Mouse (Mus musculus): ENCODE results near the gene Snx19. TPM values are rescaled to one million over a fixed set of nuclear protein-coding genes. Genes with fewer than 3 reads are reported as not detected.
A peak's percentile ranks its signal among the peaks of the same experiment; 100 is the strongest.

Snx19 gene
- polyA plus RNA-seq, 1 experiment from 2014 or later = 26.5 TPM

DNA sequence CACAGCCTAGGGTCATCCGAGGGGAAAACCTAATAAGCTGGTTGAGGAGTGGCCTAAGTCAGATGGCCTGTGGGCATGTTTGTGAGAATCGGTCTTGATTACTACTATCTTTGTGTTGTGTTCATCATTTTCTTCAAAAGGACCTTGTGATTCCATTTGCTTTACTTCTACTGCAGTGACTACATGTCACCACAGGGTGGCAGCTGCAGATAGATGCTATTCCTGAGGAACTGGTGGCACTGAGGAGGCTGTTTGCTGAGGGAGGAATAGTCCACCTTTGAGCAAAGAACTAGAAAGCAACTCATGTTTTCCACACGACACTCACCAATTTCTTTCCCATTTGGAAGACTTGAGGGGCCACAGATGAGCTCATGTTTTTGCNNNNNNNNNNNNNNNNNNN is 11.6 kb downstream of the Snx19 start:
- Histone ChIP-seq H3K9ac (no peak overlapping the region), H3K4me2 (replicated peaks) (no peak overlapping the region), H3K27me3 (ENCODE audit: control insufficient read depth, insufficient read depth, low read length) (no peaks in the 10 kb centered on the region), H3K27ac (no peak overlapping the region), H3K9me3 (ENCODE audit: control insufficient read depth, low read length) (no peaks in the 10 kb centered on the region), H3K4me3 (replicated peaks; ENCODE audit: low read length) (no peak overlapping the region), H3K36me3 (replicated peaks; ENCODE audit: control insufficient read depth, insufficient read depth) (peaks cover 89% of the 10 kb centered on the region), H3K4me1 (replicated peaks; ENCODE audit: control insufficient read depth, insufficient read depth, low read length) (no peaks in the 10 kb centered on the region)
- WGBS = 70% methylated on average over 3 of the region's 3 CpGs
- no peak for ATAC-seq (ENCODE audit: low FRiP score)
- DNase-seq (ENCODE audit: low spot score) = peak; percentile 66

DNA sequence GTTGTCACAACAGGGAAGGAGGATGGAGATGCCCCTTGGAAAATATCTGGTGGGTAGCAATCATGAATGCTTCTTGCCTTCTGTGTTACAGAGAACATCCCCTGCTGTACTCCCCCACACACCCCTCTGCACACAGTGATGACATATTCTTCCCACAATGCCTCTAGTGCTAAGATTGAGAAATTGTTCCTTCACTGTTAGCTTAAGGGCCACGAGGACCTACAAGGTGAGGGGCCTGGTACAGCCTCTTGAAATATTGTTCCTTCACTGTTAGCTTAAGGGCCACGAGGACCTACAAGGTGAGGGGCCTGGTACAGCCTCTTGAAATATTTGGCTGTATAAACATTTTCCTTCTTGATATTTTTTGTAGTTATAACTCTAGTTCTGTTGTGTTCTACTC is 14.9 kb downstream of the Snx19 start:
- no peak overlapping the region for H3K4me2 ChIP-seq (replicated peaks)
- H3K36me3 ChIP-seq (replicated peaks; ENCODE audit: control insufficient read depth, insufficient read depth) = peaks cover 91% of the 10 kb centered on the region
- H3K4me3 ChIP-seq (replicated peaks; ENCODE audit: low read length) = no peak overlapping the region
- DNase-seq (ENCODE audit: low spot score) (no peak), ATAC-seq (ENCODE audit: low FRiP score) (no peak)
- no peak overlapping the region for H3K9ac ChIP-seq
- 91% methylated on average over 2 of the region's 2 CpGs for WGBS
- H3K27ac ChIP-seq = no peak overlapping the region
- no peaks in the 10 kb centered on the region for H3K27me3 ChIP-seq (ENCODE audit: control insufficient read depth, insufficient read depth, low read length)
- H3K9me3 ChIP-seq (ENCODE audit: control insufficient read depth, low read length) = no peaks in the 10 kb centered on the region
- no peaks in the 10 kb centered on the region for H3K4me1 ChIP-seq (replicated peaks; ENCODE audit: control insufficient read depth, insufficient read depth, low read length)

DNA sequence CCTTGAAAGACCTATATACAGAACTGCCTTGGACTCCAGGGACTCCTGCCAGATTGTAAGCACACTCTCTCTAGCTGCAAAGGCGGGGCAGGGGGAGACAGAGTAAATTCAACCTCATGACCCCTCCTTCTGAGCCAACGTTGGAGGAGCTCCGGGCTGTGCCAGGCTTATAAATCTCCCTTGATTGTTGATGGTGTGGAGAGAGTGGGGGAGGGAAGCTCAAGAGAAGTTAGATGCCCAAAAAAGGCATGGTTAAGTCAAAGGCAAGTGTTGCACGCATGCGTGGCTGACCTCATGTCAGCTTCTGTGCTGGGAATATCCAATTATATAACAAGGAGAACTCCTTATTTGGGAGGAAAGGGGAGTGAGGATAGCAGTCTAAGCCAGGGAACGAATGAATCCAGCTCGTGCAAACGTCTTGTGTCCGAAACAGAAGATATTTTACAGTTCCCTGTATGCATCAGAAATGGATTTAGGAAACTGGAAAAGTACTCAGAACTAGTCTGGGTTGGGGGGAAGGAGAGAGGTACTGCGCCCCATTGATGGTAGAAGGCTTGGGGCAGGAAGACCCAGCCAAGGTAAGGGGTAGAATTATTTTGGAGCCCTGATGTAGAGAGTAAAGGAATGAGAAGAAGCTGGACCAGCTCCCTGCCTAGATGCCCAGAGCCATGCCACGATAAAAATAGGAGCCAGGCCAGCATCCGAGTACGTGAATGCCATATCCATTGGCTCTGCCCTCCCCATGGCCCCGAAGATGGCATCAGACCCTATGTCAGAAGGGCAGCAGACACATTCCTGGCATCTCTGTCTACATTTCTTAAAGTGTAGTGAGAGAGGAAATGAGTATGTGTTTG is 18.6 kb downstream of the Snx19 start:
- DNase-seq (ENCODE audit: low spot score) (no peak), ATAC-seq (ENCODE audit: low FRiP score) (no peak; the same call in 1 of the 2 replicates)
- no peak overlapping the region for H3K4me2 ChIP-seq (replicated peaks)
- no peaks in the 10 kb centered on the region for H3K9me3 ChIP-seq (ENCODE audit: control insufficient read depth, low read length)
- no peak overlapping the region for H3K4me3 ChIP-seq (replicated peaks; ENCODE audit: low read length)
- H3K27ac ChIP-seq = no peak overlapping the region
- H3K27me3 ChIP-seq (ENCODE audit: control insufficient read depth, insufficient read depth, low read length) = no peaks in the 10 kb centered on the region
- WGBS = 84% methylated on average over 14 of the region's 14 CpGs
- H3K9ac ChIP-seq = no peak overlapping the region
- H3K4me1 ChIP-seq (replicated peaks; ENCODE audit: control insufficient read depth, insufficient read depth, low read length) = no peaks in the 10 kb centered on the region
- peaks cover 69% of the 10 kb centered on the region for H3K36me3 ChIP-seq (replicated peaks; ENCODE audit: control insufficient read depth, insufficient read depth)

DNA sequence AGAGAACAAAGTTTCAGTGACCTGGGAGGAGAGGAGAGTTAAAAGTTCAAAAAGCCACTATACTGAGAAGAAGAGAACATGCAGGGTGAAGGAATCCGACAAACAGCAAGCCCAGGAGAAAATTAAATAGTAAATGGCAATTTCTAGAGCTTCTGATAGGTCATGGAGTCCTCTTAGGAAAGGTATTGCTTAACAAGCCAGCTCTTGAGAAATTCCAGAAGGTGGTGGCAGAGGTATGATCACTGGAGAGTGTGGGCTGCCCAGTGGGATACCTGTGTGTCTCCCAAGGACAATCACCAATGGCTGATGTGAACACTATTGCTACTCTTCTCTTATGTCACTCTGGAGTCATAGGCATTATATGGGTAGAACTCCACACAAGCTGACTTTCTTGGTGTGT is 19.2 kb downstream of the Snx19 start:
- no peak overlapping the region for H3K27ac ChIP-seq
- 97% methylated on average over 1 of the region's 1 CpGs for WGBS
- H3K27me3 ChIP-seq (ENCODE audit: control insufficient read depth, insufficient read depth, low read length) = no peaks in the 10 kb centered on the region
- ATAC-seq (ENCODE audit: low FRiP score) (no peak), DNase-seq (ENCODE audit: low spot score) (no peak)
- peaks cover 65% of the 10 kb centered on the region for H3K36me3 ChIP-seq (replicated peaks; ENCODE audit: control insufficient read depth, insufficient read depth)
- no peak overlapping the region for H3K4me2 ChIP-seq (replicated peaks)
- no peak overlapping the region for H3K9ac ChIP-seq
- H3K4me3 ChIP-seq (replicated peaks; ENCODE audit: low read length) = no peak overlapping the region
- H3K4me1 ChIP-seq (replicated peaks; ENCODE audit: control insufficient read depth, insufficient read depth, low read length) = no peaks in the 10 kb centered on the region
- H3K9me3 ChIP-seq (ENCODE audit: control insufficient read depth, low read length) = no peaks in the 10 kb centered on the region

DNA sequence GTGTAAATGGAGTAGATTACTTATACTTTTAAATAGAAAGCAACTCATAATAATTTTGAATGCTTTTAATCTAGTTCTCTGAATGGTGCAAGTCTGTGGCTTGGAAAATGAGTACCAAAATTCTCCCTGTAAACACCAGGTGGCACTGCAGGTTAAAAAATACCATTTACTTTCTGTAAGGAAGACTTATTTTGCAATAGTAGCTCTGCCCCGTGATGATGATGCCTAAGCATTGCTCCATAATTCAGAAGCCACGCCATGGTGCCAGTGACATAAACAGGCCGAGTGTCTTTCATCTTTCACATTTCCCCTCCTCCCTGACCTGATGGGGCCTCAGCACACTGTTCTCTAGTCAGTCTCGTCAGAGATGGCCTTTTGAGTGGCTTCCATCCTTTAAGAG is 21.6 kb downstream of the Snx19 start:
- no peaks in the 10 kb centered on the region for H3K4me1 ChIP-seq (replicated peaks; ENCODE audit: control insufficient read depth, insufficient read depth, low read length)
- no peak overlapping the region for H3K9ac ChIP-seq
- H3K9me3 ChIP-seq (ENCODE audit: control insufficient read depth, low read length) = no peaks in the 10 kb centered on the region
- H3K27ac ChIP-seq = no peak overlapping the region
- no peak overlapping the region for H3K4me3 ChIP-seq (replicated peaks; ENCODE audit: low read length)
- no peak overlapping the region for H3K4me2 ChIP-seq (replicated peaks)
- peak; percentile 80 for DNase-seq (ENCODE audit: low spot score)
- WGBS = 38% methylated on average over 4 of the region's 4 CpGs
- H3K27me3 ChIP-seq (ENCODE audit: control insufficient read depth, insufficient read depth, low read length) = no peaks in the 10 kb centered on the region
- ATAC-seq (ENCODE audit: low FRiP score) = peak; percentile 48; the same call in 1 of the 2 replicates
- H3K36me3 ChIP-seq (replicated peaks; ENCODE audit: control insufficient read depth, insufficient read depth) = peaks cover 62% of the 10 kb centered on the region

DNA sequence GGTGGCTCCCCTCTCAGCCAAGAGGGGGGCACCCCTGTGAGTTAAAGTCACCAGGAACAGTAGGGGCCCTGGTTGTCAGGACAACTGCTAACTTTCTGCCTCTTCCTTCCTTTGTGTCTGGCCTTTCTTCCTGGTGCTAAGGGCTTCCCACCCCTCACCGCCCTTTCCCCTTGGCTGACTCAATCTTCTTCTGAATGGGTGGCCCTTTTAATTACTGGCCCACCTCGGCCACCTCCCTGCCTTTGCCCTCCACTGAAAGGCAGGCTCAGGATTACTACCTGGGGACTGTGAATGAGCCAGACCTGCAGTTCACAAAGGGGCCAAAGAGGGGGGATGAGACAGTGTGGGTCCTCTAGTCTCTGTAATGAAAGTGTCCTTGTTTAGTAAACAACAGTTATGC is 23.0 kb downstream of the Snx19 start:
- whole genome bisulfite sequencing = 9% methylated on average over 2 of the region's 2 CpGs
- H3K4me2 ChIP-seq (replicated peaks) = no peak overlapping the region
- no peak for DNase-seq (ENCODE audit: low spot score)
- peaks cover 51% of the 10 kb centered on the region for H3K36me3 ChIP-seq (replicated peaks; ENCODE audit: control insufficient read depth, insufficient read depth)
- H3K4me1 ChIP-seq (replicated peaks; ENCODE audit: control insufficient read depth, insufficient read depth, low read length) = no peaks in the 10 kb centered on the region
- no peak for ATAC-seq (ENCODE audit: low FRiP score)
- no peak overlapping the region for H3K9ac ChIP-seq
- H3K27me3 ChIP-seq (ENCODE audit: control insufficient read depth, insufficient read depth, low read length) = no peaks in the 10 kb centered on the region
- no peaks in the 10 kb centered on the region for H3K9me3 ChIP-seq (ENCODE audit: control insufficient read depth, low read length)
- no peak overlapping the region for H3K4me3 ChIP-seq (replicated peaks; ENCODE audit: low read length)
- H3K27ac ChIP-seq = no peak overlapping the region

DNA sequence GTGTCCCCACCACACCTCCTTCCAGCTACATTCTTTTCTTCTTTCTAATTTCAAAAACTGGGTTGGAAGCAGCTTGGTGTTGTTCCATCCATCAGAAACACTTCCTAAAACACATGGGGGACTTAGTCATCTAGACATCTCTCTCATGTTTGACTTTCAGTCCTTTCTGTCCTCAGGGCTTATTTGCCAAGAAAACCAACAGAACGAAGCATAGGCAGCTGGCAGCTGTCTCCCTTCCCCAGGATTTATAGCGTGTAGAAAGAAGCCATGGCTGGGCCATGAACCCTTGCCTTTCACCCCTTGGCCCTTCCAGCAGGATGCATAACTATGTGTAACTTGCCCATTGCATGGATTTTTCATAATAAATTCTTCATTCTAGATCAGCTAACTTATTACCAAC is 23.9 kb downstream of the Snx19 start:
- H3K9me3 ChIP-seq (ENCODE audit: control insufficient read depth, low read length) = no peaks in the 10 kb centered on the region
- H3K27ac ChIP-seq = no peak overlapping the region
- no peak overlapping the region for H3K4me3 ChIP-seq (replicated peaks; ENCODE audit: low read length)
- H3K4me2 ChIP-seq (replicated peaks) = no peak overlapping the region
- no peaks in the 10 kb centered on the region for H3K27me3 ChIP-seq (ENCODE audit: control insufficient read depth, insufficient read depth, low read length)
- WGBS = 73% methylated on average over 2 of the region's 2 CpGs
- ATAC-seq (ENCODE audit: low FRiP score) = no peak
- H3K4me1 ChIP-seq (replicated peaks; ENCODE audit: control insufficient read depth, insufficient read depth, low read length) = no peaks in the 10 kb centered on the region
- H3K9ac ChIP-seq = no peak overlapping the region
- peaks cover 41% of the 10 kb centered on the region for H3K36me3 ChIP-seq (replicated peaks; ENCODE audit: control insufficient read depth, insufficient read depth)
- no peak for DNase-seq (ENCODE audit: low spot score)

DNA sequence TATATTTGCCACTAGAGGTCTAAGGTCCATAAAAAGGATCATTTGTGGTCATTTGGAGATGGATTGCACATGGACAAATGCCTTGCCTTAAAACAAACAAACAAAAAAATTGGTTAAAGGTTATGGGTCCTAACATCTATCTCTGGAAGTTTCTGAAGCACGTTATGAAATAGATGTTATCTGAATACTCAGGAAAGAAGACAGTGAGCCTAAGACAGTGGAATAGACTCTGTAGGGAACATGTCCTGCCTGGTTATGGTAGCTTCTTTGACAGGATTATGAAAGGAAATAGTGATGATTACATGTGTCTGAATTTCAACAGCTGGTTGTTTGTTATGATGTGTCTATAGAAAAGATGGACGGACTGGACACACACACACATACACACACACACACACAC is 27.6 kb downstream of the Snx19 start:
- H3K9me3 ChIP-seq (ENCODE audit: control insufficient read depth, low read length) = no peaks in the 10 kb centered on the region
- 88% methylated on average over 2 of the region's 2 CpGs for WGBS
- H3K9ac ChIP-seq = no peak overlapping the region
- H3K4me1 ChIP-seq (replicated peaks; ENCODE audit: control insufficient read depth, insufficient read depth, low read length) = no peaks in the 10 kb centered on the region
- H3K27me3 ChIP-seq (ENCODE audit: control insufficient read depth, insufficient read depth, low read length) = no peaks in the 10 kb centered on the region
- peaks cover 38% of the 10 kb centered on the region for H3K36me3 ChIP-seq (replicated peaks; ENCODE audit: control insufficient read depth, insufficient read depth)
- no peak overlapping the region for H3K4me3 ChIP-seq (replicated peaks; ENCODE audit: low read length)
- H3K4me2 ChIP-seq (replicated peaks) = no peak overlapping the region
- no peak for ATAC-seq (ENCODE audit: low FRiP score)
- H3K27ac ChIP-seq = no peak overlapping the region
- no peak for DNase-seq (ENCODE audit: low spot score)

DNA sequence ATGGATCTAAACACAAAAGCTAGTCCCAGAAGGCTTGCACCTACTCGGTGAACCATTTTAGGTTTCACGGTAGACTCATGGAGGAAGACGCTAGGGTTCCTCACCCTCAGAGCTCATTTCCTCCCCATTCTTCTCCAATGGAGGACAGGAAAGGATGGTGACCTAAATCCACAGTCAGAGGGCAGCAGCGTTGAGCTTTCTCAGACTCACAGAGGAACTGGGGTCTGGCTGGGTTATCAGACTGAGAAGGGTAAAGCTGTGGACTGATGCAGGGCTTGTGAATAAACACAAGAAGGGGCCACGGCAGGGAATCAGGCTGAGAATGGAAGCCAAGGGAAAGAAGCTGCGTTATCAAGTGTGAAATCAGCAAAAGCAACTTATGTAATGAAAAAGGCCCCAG is 29.3 kb downstream of the Snx19 start:
- H3K27ac ChIP-seq = no peak overlapping the region
- no peak for ATAC-seq (ENCODE audit: low FRiP score)
- H3K36me3 ChIP-seq (replicated peaks; ENCODE audit: control insufficient read depth, insufficient read depth) = peaks cover 40% of the 10 kb centered on the region

More for the DNA sequence above, 29.3 kb downstream of the Snx19 start:
- H3K9ac ChIP-seq = no peak overlapping the region
- 81% methylated on average over 6 of the region's 6 CpGs for WGBS
- no peak overlapping the region for H3K4me2 ChIP-seq (replicated peaks)
- H3K4me1 ChIP-seq (replicated peaks; ENCODE audit: control insufficient read depth, insufficient read depth, low read length) = no peaks in the 10 kb centered on the region
- no peaks in the 10 kb centered on the region for H3K27me3 ChIP-seq (ENCODE audit: control insufficient read depth, insufficient read depth, low read length)
- DNase-seq (ENCODE audit: low spot score) = no peak
- no peaks in the 10 kb centered on the region for H3K9me3 ChIP-seq (ENCODE audit: control insufficient read depth, low read length)
- no peak overlapping the region for H3K4me3 ChIP-seq (replicated peaks; ENCODE audit: low read length)

Measured in hindbrain, embryonic 14.5 days (tissue).